In the genomic region with DNA sequence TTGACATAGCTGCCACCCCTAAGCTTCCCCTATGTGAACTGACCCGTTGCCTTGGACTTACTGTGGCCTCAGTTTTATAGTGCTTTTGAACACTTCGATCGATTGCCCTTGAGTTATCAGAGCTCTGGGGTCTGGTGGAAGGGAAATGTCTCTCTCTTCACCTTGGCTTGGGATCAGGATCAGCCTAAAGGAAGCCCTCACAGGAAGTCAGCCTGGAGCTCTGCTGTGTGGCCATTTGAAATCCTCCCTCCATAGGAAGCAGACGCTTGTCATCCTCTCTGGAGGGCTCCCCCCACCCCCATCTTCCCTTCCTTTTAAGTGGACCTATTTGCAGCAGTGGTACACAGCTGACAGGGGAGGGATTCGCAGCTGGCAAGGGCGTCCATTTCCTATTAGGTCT, we compare ENCODE assay signal across 8 mouse cellular contexts. TPM values are rescaled to one million over a fixed set of nuclear protein-coding genes. Genes with fewer than 3 reads are reported as not detected.
A peak's percentile ranks its signal among the peaks of the same experiment; 100 is the strongest.
DNase-seq lines count a peak whose midpoint lies in the region; ATAC-seq and TF ChIP-seq lines count a peak whose summit lies in the region.

No protein-coding gene starts in this region.

- peak; percentile 14; the same call in 1 of the 2 replicates for TF ChIP-seq POLR2A in embryonic fibroblast, embryonic 13.5 days (IDR thresholded peaks at IDR 0.05; ENCODE audit: low read depth, low read length)

- H3K4me3 ChIP-seq in embryonic fibroblast, embryonic 13.5 days (ENCODE audit: insufficient read depth, low read length) = peak overlapping the region; percentile 58
- H3K4me3 ChIP-seq in hindbrain, embryonic 12.5 days = peak overlapping the region; percentile 3
- H3K4me3 ChIP-seq in limb, embryonic 15.5 days = peak overlapping the region; percentile 61
- no peak overlapping the region for H3K4me3 ChIP-seq in forebrain, postnatal 0 days (ENCODE audit: low read depth, low read length)

- ATAC-seq in hindbrain, embryonic 12.5 days (ENCODE audit: low FRiP score) = no peak
- ATAC-seq in limb, embryonic 15.5 days (ENCODE audit: insufficient number of reproducible peaks, low FRiP score, low TSS enrichment, low read depth) = no peak
- ATAC-seq in forebrain, postnatal 0 days = no peak
- no peak for ATAC-seq in frontal cortex, adult (ENCODE audit: low TSS enrichment)

- H3K4me2 ChIP-seq in hindbrain, embryonic 12.5 days (replicated peaks) = peak overlapping the region; percentile 32
- H3K4me2 ChIP-seq in limb, embryonic 15.5 days = peak overlapping the region; percentile 72
- no peak overlapping the region for H3K4me2 ChIP-seq in forebrain, postnatal 0 days (ENCODE audit: low read depth)

- no peaks in the 10 kb centered on the region for H3K27me3 ChIP-seq in hindbrain, embryonic 12.5 days
- no peaks in the 10 kb centered on the region for H3K27me3 ChIP-seq in limb, embryonic 15.5 days
- no peaks in the 10 kb centered on the region for H3K27me3 ChIP-seq in forebrain, postnatal 0 days (ENCODE audit: insufficient read depth, low read length)

- 51% methylated on average over 6 of the region's 6 CpGs for WGBS in hindbrain, embryonic 12.5 days
- 31% methylated on average over 6 of the region's 6 CpGs for WGBS in limb, embryonic 15.5 days
- 63% methylated on average over 6 of the region's 6 CpGs for WGBS in forebrain, postnatal 0 days

- H3K9ac ChIP-seq in hindbrain, embryonic 12.5 days = no peak overlapping the region
- H3K9ac ChIP-seq in limb, embryonic 15.5 days = no peak overlapping the region
- H3K9ac ChIP-seq in forebrain, postnatal 0 days = no peak overlapping the region

- H3K27ac ChIP-seq in embryonic fibroblast, embryonic 13.5 days (ENCODE audit: insufficient read depth, low read length) = peak overlapping the region; percentile 81
- no peak overlapping the region for H3K27ac ChIP-seq in hindbrain, embryonic 12.5 days
- H3K27ac ChIP-seq in limb, embryonic 15.5 days = peak overlapping the region; percentile 43
- H3K27ac ChIP-seq in forebrain, postnatal 0 days (ENCODE audit: low read depth, low read length) = no peak overlapping the region

- peak; percentile 62 for DNase-seq in Muller cell, postnatal 12 days (ENCODE audit: inconsistent ontology term)
- DNase-seq in retina, postnatal 1 day = peak; percentile 35
- DNase-seq in layer of hippocampus, adult 11-12 months (ENCODE audit: low spot score) = no peak
- no peak for DNase-seq in forebrain, postnatal 0 days

- TF ChIP-seq CTCF in embryonic fibroblast, embryonic 13.5 days (IDR thresholded peaks at IDR 0.05; ENCODE audit: borderline replicate concordance, insufficient read depth, low read length) = no peak
- TF ChIP-seq CTCF in forebrain, postnatal 0 days (IDR thresholded peaks at IDR 0.05; ENCODE audit: low read depth) = no peak

- no peaks in the 10 kb centered on the region for H3K36me3 ChIP-seq in hindbrain, embryonic 12.5 days
- H3K36me3 ChIP-seq in limb, embryonic 15.5 days = no peaks in the 10 kb centered on the region
- no peaks in the 10 kb centered on the region for H3K36me3 ChIP-seq in forebrain, postnatal 0 days (ENCODE audit: insufficient read depth)

- no peaks in the 10 kb centered on the region for H3K9me3 ChIP-seq in hindbrain, embryonic 12.5 days (replicated peaks)
- H3K9me3 ChIP-seq in limb, embryonic 15.5 days = no peaks in the 10 kb centered on the region
- no peaks in the 10 kb centered on the region for H3K9me3 ChIP-seq in forebrain, postnatal 0 days (ENCODE audit: low read length)

- H3K4me1 ChIP-seq in embryonic fibroblast, embryonic 13.5 days (ENCODE audit: control insufficient read depth, insufficient read depth, low read length) = peaks cover 6% of the 10 kb centered on the region; the same call in 1 of the 2 replicates
- H3K4me1 ChIP-seq in hindbrain, embryonic 12.5 days = peaks cover 8% of the 10 kb centered on the region
- H3K4me1 ChIP-seq in limb, embryonic 15.5 days = peaks cover 16% of the 10 kb centered on the region
- 0 out of 2 replicates have a peak, but pooled peaks cover 8% of the 10 kb centered on the region for H3K4me1 ChIP-seq in forebrain, postnatal 0 days (ENCODE audit: insufficient read depth)

RNA-seq across cellular contexts. Expression of gene Rhoj, which starts 1.6 kb away (rescaled TPM):
- polyA plus RNA-seq in embryonic fibroblast, embryonic 13.5 days (2011; ENCODE audit: insufficient read length, low read depth, missing spikeins) = 72.7 and 81.9 TPM in 2 replicates
- 44.0 and 47.3 TPM in 2 replicates for polyA plus RNA-seq in hindbrain, embryonic 12.5 days (2016; fragmentation: Nextera tagmentation; extraction: Ambion mirVana)
- 107 and 108 TPM in 2 replicates for polyA plus RNA-seq in limb, embryonic 15.5 days (2015; fragmentation: Nextera tagmentation; extraction: Ambion mirVana)
- total RNA-seq in forebrain, postnatal 0 days (2014; rRNA removed) = 10.2 and 11.4 TPM in 2 replicates
- polyA plus RNA-seq in forebrain, postnatal 0 days (2015; fragmentation: Nextera tagmentation; extraction: Ambion mirVana) = 11.8 and 11.9 TPM in 2 replicates

Comparison
In these comparisons a context has a peak if more than half of its experiments do, and no peak if none do; other contexts are left out.
1. DNase-seq: peak in Muller cell, postnatal 12 days (single experiment) and retina, postnatal 1 day (single experiment); none in layer of hippocampus, adult 11-12 months (single experiment) and forebrain, postnatal 0 days (single experiment).
2. H3K27ac ChIP-seq: peak in embryonic fibroblast, embryonic 13.5 days (single experiment) and limb, embryonic 15.5 days (single experiment); none in hindbrain, embryonic 12.5 days (single experiment) and forebrain, postnatal 0 days (single experiment).